Mouse (Mus musculus) erythroblast, embryonic 14.5 days (primary cell): ENCODE results near the gene Gm21586. TPM values are rescaled to one million over a fixed set of nuclear protein-coding genes. Genes with fewer than 3 reads are reported as not detected.
"Not testable (repeated sequence)": the region's sequence is repeated elsewhere in the genome, so short reads cannot be mapped to it uniquely, and the experiment has no call there.

Experiments used
- H3K27me3 ChIP-seq: 2 replicates; pipeline ENCODE4 v1.6.1; 2012; ENCODE audit warnings: inconsistent platforms; ENCODE audit not compliant: control insufficient read depth
- H3K36me3 ChIP-seq: 2 replicates; pipeline ENCODE4 v1.6.1; 2012; ENCODE audit warnings: mild to moderate bottlenecking, inconsistent platforms; ENCODE audit not compliant: control insufficient read depth
- H3K4me1 ChIP-seq: 2 replicates; pipeline ENCODE4 v1.6.1; 2012; ENCODE audit warnings: inconsistent platforms; ENCODE audit not compliant: control insufficient read depth
- H3K4me3 ChIP-seq: replicated peaks from 2 replicates; pipeline ENCODE3; 2012; ENCODE audit warnings: moderate library complexity, mild to moderate bottlenecking, inconsistent platforms
- H3K9me3 ChIP-seq: 2 replicates; pipeline ENCODE4 v1.6.1; 2012; ENCODE audit warnings: low read length, inconsistent platforms, mixed read lengths; ENCODE audit not compliant: control insufficient read depth
- polyA plus RNA-seq: library from polyadenylated mRNA; stranded (reverse); fragments of >175 nt; gene quantifications from 2 replicates; pipeline ENCODE4 v1.2.3, GENCODE M21; 2012

Gm21586 gene
- polyA plus RNA-seq, result 0.97 TPM in 1 of 2 replicates, not detected in the other

- H3K9me3 ChIP-seq, H3K4me1 ChIP-seq, H3K4me3 ChIP-seq, H3K36me3 ChIP-seq, H3K27me3 ChIP-seq: not testable (repeated sequence)
These were observed at the start of gene Gm21586 for GRCm38 (mm10) chr4:42439078-42439477. Gene Gm21586, plus strand, starts transcription at chr4:42439378.

GRCm38 (mm10) chr4:42466452-42466851 lies 27.3 kb downstream of the Gm21586 start, which contains the start of gene Gm2163:
Gene Gm2163, plus strand, starts transcription at chr4:42466752.
- not testable (repeated sequence) for H3K36me3 ChIP-seq, H3K27me3 ChIP-seq, H3K9me3 ChIP-seq, H3K4me3 ChIP-seq, H3K4me1 ChIP-seq

Other genes with a start within 250 kb of the Gm21586 start
- gene Gm10600, start 198.7 kb upstream of the Gm21586 start, polyA plus RNA-seq, result not detected in 2 replicates
- not detected in 2 replicates for gene Ccl21b, start 183.6 kb upstream of the Gm21586 start, polyA plus RNA-seq
- 0.97 TPM in 1 of 2 replicates, not detected in the other for gene Gm21953, start 145.1 kb upstream of the Gm21586 start, polyA plus RNA-seq
- gene Fam205a3, start 121.0 kb upstream of the Gm21586 start, polyA plus RNA-seq, result not detected in 2 replicates
- not detected in 2 replicates for gene Gm2163, start 27.4 kb downstream of the Gm21586 start, polyA plus RNA-seq
- gene Fam205a2, start 88.8 kb downstream of the Gm21586 start, polyA plus RNA-seq, result not detected in 2 replicates
- not detected in 2 replicates for gene Gm10591, start 172.8 kb downstream of the Gm21586 start, polyA plus RNA-seq
- gene Gm2564, start 190.3 kb downstream of the Gm21586 start, polyA plus RNA-seq, result not detected in 2 replicates
- gene Ccl27b, start 215.9 kb downstream of the Gm21586 start, polyA plus RNA-seq, result not detected in 2 replicates
- gene Il11ra2, start 222.5 kb downstream of the Gm21586 start, polyA plus RNA-seq, result 0.03 TPM in 1 of 2 replicates, not detected in the other